Mouse (Mus musculus): ENCODE data around the gene Gm11042.

DNA sequence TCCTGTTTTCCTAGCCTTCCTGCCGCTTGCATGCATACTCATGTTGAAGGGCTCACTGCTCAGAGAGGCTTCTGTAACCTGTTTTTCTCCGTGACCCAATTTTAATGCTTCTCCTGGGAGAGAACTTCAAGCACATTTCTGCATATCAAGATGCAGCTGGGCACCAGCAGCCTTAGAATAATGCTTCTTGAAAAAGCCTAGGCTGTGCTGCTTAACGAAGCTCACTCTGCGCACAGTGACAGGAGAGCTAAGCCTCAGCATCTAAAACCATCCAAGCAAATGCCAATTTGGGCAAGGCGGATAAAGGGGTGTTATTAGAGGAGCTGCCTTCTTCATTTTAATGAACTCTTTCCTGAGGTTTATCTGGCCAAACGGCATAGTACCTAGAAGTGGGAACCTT lies 46.9 kb upstream of the Gm11042 start:
- TF ChIP-seq CTCF (IDR thresholded peaks at IDR 0.05; ENCODE audit: low read depth, low read length) (no peak), POLR2A (IDR thresholded peaks at IDR 0.05; ENCODE audit: extremely low read depth, insufficient read depth, low read length) (no peak)

Data from liver, adult 2 months (tissue).